Mouse (Mus musculus) hindbrain, embryonic 15.5 days (tissue): Measurements from ENCODE around the gene Ldb2. TPM values are rescaled to one million over a fixed set of nuclear protein-coding genes. Genes with fewer than 3 reads are reported as not detected.
A peak's percentile ranks its signal among the peaks of the same experiment; 100 is the strongest.

Experiments
- ATAC-seq: fragments of 200-750 bp; cut with Nextera tagmentation; 2 replicates; pipeline ENCODE4 v1.8.0; 2017; ENCODE audit warnings: low read depth, moderate number of reproducible peaks, moderate TSS enrichment; ENCODE audit not compliant: low FRiP score
- H3K27ac ChIP-seq: fragments of 300-500 bp; sonication (generic); replicated peaks from 2 replicates; pipeline ENCODE4 v1.5.1; 2015; ENCODE audit warnings: mild to moderate bottlenecking, inconsistent platforms
- H3K27me3 ChIP-seq: fragments of 300-500 bp; sonication (generic); 2 replicates; pipeline ENCODE4 v1.6.1; 2015; ENCODE audit warnings: control low read depth, inconsistent platforms
- H3K36me3 ChIP-seq: fragments of 300-500 bp; sonication (generic); 2 replicates; pipeline ENCODE4 v1.6.1; 2015; ENCODE audit warnings: control low read depth, inconsistent platforms
- H3K4me1 ChIP-seq: fragments of 300-500 bp; sonication (generic); replicated peaks from 2 replicates; pipeline ENCODE4 v1.6.1; 2015; ENCODE audit warnings: control low read depth, inconsistent platforms
- H3K4me2 ChIP-seq: fragments of 300-500 bp; sonication (generic); 2 replicates; pipeline ENCODE4 v1.6.1; 2015; ENCODE audit warnings: moderate library complexity, mild to moderate bottlenecking, inconsistent platforms
- H3K4me3 ChIP-seq: fragments of 300-500 bp; sonication (generic); 2 replicates; pipeline ENCODE4 v1.5.1; 2015; ENCODE audit warnings: mild to moderate bottlenecking, inconsistent platforms
- H3K9ac ChIP-seq: fragments of 300-500 bp; sonication (generic); 2 replicates; pipeline ENCODE4 v1.6.1; 2015; ENCODE audit warnings: inconsistent platforms
- H3K9me3 ChIP-seq: fragments of 300-500 bp; sonication (generic); 2 replicates; pipeline ENCODE4 v1.6.1; 2016; ENCODE audit warnings: control low read depth, inconsistent platforms
- WGBS: fragments of 180-500 bp; shearing (Covaris S2); methylation state at CpG from one replicate; pipeline ENCODE4 v1.1.7; 2015; 5-methylcytosine and 5-hydroxymethylcytosine counted together
- polyA plus RNA-seq: library from polyadenylated mRNA; unstranded; fragments of >200 nt; fragmentation: Nextera tagmentation; extraction: Ambion mirVana; gene quantifications from 2 replicates; pipeline ENCODE4 v1.2.1, GENCODE M21; 2015

Gene Ldb2
- polyA plus RNA-seq, 1 experiment from 2014 or later = 44.6 TPM

- ATAC-seq = peak; percentile 68
- H3K4me1 ChIP-seq = peaks cover 12% of the 10 kb centered on the region; the same call in 1 of the 2 replicates
- H3K36me3 ChIP-seq = no peaks in the 10 kb centered on the region
- no peak overlapping the region for H3K4me2 ChIP-seq
- no peak overlapping the region for H3K4me3 ChIP-seq
- whole genome bisulfite sequencing = 51% methylated on average over 5 of the region's 5 CpGs
- H3K9ac ChIP-seq = no peak overlapping the region
- H3K27me3 ChIP-seq = no peaks in the 10 kb centered on the region
- no peak overlapping the region; the same call in 1 of the 2 replicates for H3K27ac ChIP-seq
- no peaks in the 10 kb centered on the region for H3K9me3 ChIP-seq
These were observed 123.2 kb downstream of the Ldb2 start for GRCm38 (mm10) chr5:44676145-44676754.

GRCm38 (mm10) chr5:44670336-44670735 lies 129.1 kb downstream of the Ldb2 start:
- H3K4me1 ChIP-seq = 0 out of 2 replicates have a peak, but pooled peaks cover 4% of the 10 kb centered on the region
- 43% methylated on average over 2 of the region's 2 CpGs for WGBS
- ATAC-seq = no peak

GRCm38 (mm10) chr5:44667907-44668306 lies 131.6 kb downstream of the Ldb2 start:
- ATAC-seq = no peak
- WGBS = 56% methylated on average over 3 of the region's 3 CpGs

More at GRCm38 (mm10) chr5:44670336-44670735, 129.1 kb downstream of the Ldb2 start:
- Histone ChIP-seq H3K4me3 (no peak overlapping the region), H3K4me2 (no peak overlapping the region), H3K27me3 (no peaks in the 10 kb centered on the region), H3K27ac (0 out of 2 replicates have a peak overlapping the region, but pooled peaks have one; percentile 16), H3K9me3 (no peaks in the 10 kb centered on the region), H3K36me3 (no peaks in the 10 kb centered on the region), H3K9ac (no peak overlapping the region)

GRCm38 (mm10) chr5:44667383-44667782 lies 132.1 kb downstream of the Ldb2 start:
- peak; percentile 55; the same call in 1 of the 2 replicates for ATAC-seq
- whole genome bisulfite sequencing = 66% methylated on average over 10 of the region's 10 CpGs
- Histone ChIP-seq H3K36me3 (no peaks in the 10 kb centered on the region), H3K27me3 (no peaks in the 10 kb centered on the region), H3K4me2 (no peak overlapping the region), H3K27ac (no peak overlapping the region), H3K9me3 (no peaks in the 10 kb centered on the region), H3K9ac (no peak overlapping the region), H3K4me3 (no peak overlapping the region), H3K4me1 (0 out of 2 replicates have a peak, but pooled peaks cover 4% of the 10 kb centered on the region)

More at GRCm38 (mm10) chr5:44667907-44668306, 131.6 kb downstream of the Ldb2 start:
- Histone ChIP-seq H3K4me2 (no peak overlapping the region), H3K27ac (no peak overlapping the region; the same call in 1 of the 2 replicates), H3K36me3 (no peaks in the 10 kb centered on the region), H3K4me3 (no peak overlapping the region), H3K9ac (no peak overlapping the region), H3K9me3 (no peaks in the 10 kb centered on the region), H3K4me1 (0 out of 2 replicates have a peak, but pooled peaks cover 4% of the 10 kb centered on the region), H3K27me3 (no peaks in the 10 kb centered on the region)

GRCm38 (mm10) chr5:44659651-44660050 lies 139.8 kb downstream of the Ldb2 start:
- no peaks in the 10 kb centered on the region for H3K36me3 ChIP-seq
- no peak overlapping the region for H3K4me3 ChIP-seq
- no peaks in the 10 kb centered on the region for H3K27me3 ChIP-seq
- H3K9me3 ChIP-seq = no peaks in the 10 kb centered on the region
- no peak overlapping the region for H3K9ac ChIP-seq
- H3K4me2 ChIP-seq = no peak overlapping the region
- no peak for ATAC-seq
- H3K27ac ChIP-seq = no peak overlapping the region
- no peaks in the 10 kb centered on the region for H3K4me1 ChIP-seq
- 91% methylated on average over 11 of the region's 11 CpGs for WGBS

GRCm38 (mm10) chr5:44656707-44657106 lies 142.8 kb downstream of the Ldb2 start:
- ATAC-seq = no peak
- H3K36me3 ChIP-seq = no peaks in the 10 kb centered on the region
- H3K9ac ChIP-seq = no peak overlapping the region
- H3K4me1 ChIP-seq = no peaks in the 10 kb centered on the region
- H3K4me2 ChIP-seq = no peak overlapping the region
- WGBS = 84% methylated on average over 1 of the region's 1 CpGs
- no peak overlapping the region for H3K27ac ChIP-seq
- H3K27me3 ChIP-seq = no peaks in the 10 kb centered on the region
- H3K9me3 ChIP-seq = no peaks in the 10 kb centered on the region
- no peak overlapping the region for H3K4me3 ChIP-seq

- peak; percentile 48; the same call in 1 of the 2 replicates for ATAC-seq
- Histone ChIP-seq H3K36me3 (no peaks in the 10 kb centered on the region), H3K4me3 (no peak overlapping the region), H3K9ac (no peak overlapping the region), H3K9me3 (no peaks in the 10 kb centered on the region), H3K27me3 (no peaks in the 10 kb centered on the region), H3K27ac (peak overlapping the region; percentile 17; the same call in 1 of the 2 replicates), H3K4me1 (0 out of 2 replicates have a peak, but pooled peaks cover 1% of the 10 kb centered on the region), H3K4me2 (peak overlapping the region; percentile 14; the same call in 1 of the 2 replicates)
- WGBS = 6% methylated on average over 9 of the region's 9 CpGs
These were observed 145.1 kb downstream of the Ldb2 start for GRCm38 (mm10) chr5:44654403-44654802.

- 51% methylated on average over 2 of the region's 2 CpGs for WGBS
- Histone ChIP-seq H3K27me3 (no peaks in the 10 kb centered on the region), H3K4me3 (no peak overlapping the region), H3K27ac (0 out of 2 replicates have a peak overlapping the region, but pooled peaks have one; percentile 34), H3K9ac (no peak overlapping the region), H3K4me1 (peaks cover 10% of the 10 kb centered on the region; the same call in 1 of the 2 replicates), H3K4me2 (no peak overlapping the region), H3K9me3 (no peaks in the 10 kb centered on the region), H3K36me3 (no peaks in the 10 kb centered on the region)
- ATAC-seq = no peak
These were observed 152.7 kb downstream of the Ldb2 start for GRCm38 (mm10) chr5:44646842-44647190.

GRCm38 (mm10) chr5:44645952-44646841 lies 153.3 kb downstream of the Ldb2 start:
- Histone ChIP-seq H3K4me2 (no peak overlapping the region), H3K27ac (peak overlapping the region; percentile 34; the same call in 1 of the 2 replicates), H3K36me3 (no peaks in the 10 kb centered on the region), H3K9ac (no peak overlapping the region), H3K4me3 (no peak overlapping the region), H3K4me1 (peaks cover 10% of the 10 kb centered on the region; the same call in 1 of the 2 replicates), H3K27me3 (no peaks in the 10 kb centered on the region), H3K9me3 (no peaks in the 10 kb centered on the region)
- no peak for ATAC-seq
- 68% methylated on average over 4 of the region's 4 CpGs for WGBS

GRCm38 (mm10) chr5:44643079-44643478 lies 156.4 kb downstream of the Ldb2 start:
- no peaks in the 10 kb centered on the region for H3K36me3 ChIP-seq
- ATAC-seq = no peak
- WGBS = 37% methylated on average over 3 of the region's 3 CpGs

GRCm38 (mm10) chr5:44641060-44641459 lies 158.4 kb downstream of the Ldb2 start:
- no peak for ATAC-seq
- H3K4me1 ChIP-seq = no peaks in the 10 kb centered on the region
- H3K27ac ChIP-seq = no peak overlapping the region
- no peak overlapping the region for H3K4me2 ChIP-seq
- no peaks in the 10 kb centered on the region for H3K36me3 ChIP-seq
- H3K9ac ChIP-seq = no peak overlapping the region
- no peaks in the 10 kb centered on the region for H3K9me3 ChIP-seq
- no peak overlapping the region for H3K4me3 ChIP-seq
- H3K27me3 ChIP-seq = no peaks in the 10 kb centered on the region
- 71% methylated on average over 4 of the region's 4 CpGs for WGBS

More at GRCm38 (mm10) chr5:44643079-44643478, 156.4 kb downstream of the Ldb2 start:
- Histone ChIP-seq H3K4me3 (no peak overlapping the region), H3K27me3 (no peaks in the 10 kb centered on the region), H3K4me1 (peaks cover 4% of the 10 kb centered on the region; the same call in 1 of the 2 replicates), H3K27ac (no peak overlapping the region), H3K9me3 (no peaks in the 10 kb centered on the region), H3K4me2 (no peak overlapping the region), H3K9ac (no peak overlapping the region)

- H3K9me3 ChIP-seq = no peaks in the 10 kb centered on the region
- H3K9ac ChIP-seq = no peak overlapping the region
- ATAC-seq = no peak
- H3K4me1 ChIP-seq = no peaks in the 10 kb centered on the region
- H3K27me3 ChIP-seq = no peaks in the 10 kb centered on the region
- H3K4me2 ChIP-seq = no peak overlapping the region
- no peak overlapping the region for H3K4me3 ChIP-seq
- no peaks in the 10 kb centered on the region for H3K36me3 ChIP-seq
- no peak overlapping the region for H3K27ac ChIP-seq
- 85% methylated on average over 6 of the region's 6 CpGs for WGBS
These were observed 163.9 kb downstream of the Ldb2 start for GRCm38 (mm10) chr5:44635546-44635945.
